Mouse (Mus musculus): ENCODE data around the gene Nupl1.

The Nupl1 gene

GRCm38 (mm10) chr14:60219886-60220285 is 31.3 kb downstream of the Nupl1 start:
- no peak for DNase-seq

GRCm38 (mm10) chr14:60217616-60218015 is 33.6 kb downstream of the Nupl1 start:
- no peak for DNase-seq

- no peak for DNase-seq
Measured at GRCm38 (mm10) chr14:60216125-60216524, 35.1 kb downstream of the Nupl1 start.

- DNase-seq = no peak
Measured at GRCm38 (mm10) chr14:60215000-60215399, 36.2 kb downstream of the Nupl1 start.

GRCm38 (mm10) chr14:60214040-60214439 is 37.2 kb downstream of the Nupl1 start:
- DNase-seq = no peak

- no peak for DNase-seq
Measured at GRCm38 (mm10) chr14:60209166-60209565, 42.1 kb downstream of the Nupl1 start.

GRCm38 (mm10) chr14:60204993-60205392 is 46.2 kb downstream of the Nupl1 start:
- no peak for DNase-seq

GRCm38 (mm10) chr14:60196884-60197283 is 54.3 kb downstream of the Nupl1 start, which contains the start of gene Atp8a2:
TSS of gene Atp8a2 (minus strand) at chr14:60197179.
- no peak for DNase-seq

- DNase-seq = no peak
Measured at GRCm38 (mm10) chr14:60195999-60196398, 55.2 kb downstream of the Nupl1 start.

GRCm38 (mm10) chr14:60194606-60195005 is 56.6 kb downstream of the Nupl1 start:
- no peak for DNase-seq

GRCm38 (mm10) chr14:60189771-60190170 is 61.5 kb downstream of the Nupl1 start:
- DNase-seq = no peak

GRCm38 (mm10) chr14:60188201-60188825 is 62.9 kb downstream of the Nupl1 start:
- DNase-seq = no peak

- DNase-seq = no peak
Measured at GRCm38 (mm10) chr14:60181306-60181705, 69.9 kb downstream of the Nupl1 start.

- no peak for DNase-seq
Measured at GRCm38 (mm10) chr14:60178571-60178955, 72.7 kb downstream of the Nupl1 start.

- DNase-seq = no peak
Measured at GRCm38 (mm10) chr14:60177614-60178570, 73.3 kb downstream of the Nupl1 start.

- peak; percentile 69 for DNase-seq
Measured at GRCm38 (mm10) chr14:60176891-60177613, 74.2 kb downstream of the Nupl1 start.

GRCm38 (mm10) chr14:60176469-60176890 is 74.8 kb downstream of the Nupl1 start:
- no peak for DNase-seq

- DNase-seq = no peak
Measured at GRCm38 (mm10) chr14:60172286-60173055, 78.8 kb downstream of the Nupl1 start.

- DNase-seq = no peak
Measured at GRCm38 (mm10) chr14:60170845-60171610, 80.2 kb downstream of the Nupl1 start.

GRCm38 (mm10) chr14:60163367-60163766 is 87.9 kb downstream of the Nupl1 start:
- DNase-seq = no peak

GRCm38 (mm10) chr14:60152373-60152772 is 98.9 kb downstream of the Nupl1 start:
- DNase-seq = no peak

- no peak for DNase-seq
Measured at GRCm38 (mm10) chr14:60148893-60149292, 102.3 kb downstream of the Nupl1 start.
